Mouse (Mus musculus): ENCODE measurements around the gene Dip2c.

- TF ChIP-seq ZNF384 (IDR thresholded peaks at IDR 0.05; ENCODE audit: low read depth, low read length): no peak
- TF ChIP-seq ZC3H11A (IDR thresholded peaks at IDR 0.05; ENCODE audit: borderline replicate concordance, low read depth, low read length): no peak
- TF ChIP-seq MAFK (IDR thresholded peaks at IDR 0.05; ENCODE audit: insufficient read depth, low read depth, low read length): no peak
- TF ChIP-seq CHD2 (IDR thresholded peaks at IDR 0.05; ENCODE audit: low read depth, low read length): no peak
These were observed 384.4 kb downstream of the Dip2c start for GRCm38 (mm10) chr13:9660711-9661110.

Data from ES-E14 (cell line).